Mouse (Mus musculus): ENCODE measurements around the gene Lypd5.

- TF ChIP-seq CHD2 (IDR thresholded peaks at IDR 0.05; ENCODE audit: low read depth, low read length): no peak
- no peak for TF ChIP-seq ZNF384 (IDR thresholded peaks at IDR 0.05; ENCODE audit: low read depth, low read length)
- TF ChIP-seq HCFC1 (IDR thresholded peaks at IDR 0.05; ENCODE audit: borderline replicate concordance, insufficient read depth, low read length): no peak
Observed at GRCm38 (mm10) chr7:24398364-24398913, 49.4 kb downstream of the Lypd5 start.

Measured in ES-E14 (cell line).